Mouse (Mus musculus): ENCODE measurements around the gene Cep128.

DNA sequence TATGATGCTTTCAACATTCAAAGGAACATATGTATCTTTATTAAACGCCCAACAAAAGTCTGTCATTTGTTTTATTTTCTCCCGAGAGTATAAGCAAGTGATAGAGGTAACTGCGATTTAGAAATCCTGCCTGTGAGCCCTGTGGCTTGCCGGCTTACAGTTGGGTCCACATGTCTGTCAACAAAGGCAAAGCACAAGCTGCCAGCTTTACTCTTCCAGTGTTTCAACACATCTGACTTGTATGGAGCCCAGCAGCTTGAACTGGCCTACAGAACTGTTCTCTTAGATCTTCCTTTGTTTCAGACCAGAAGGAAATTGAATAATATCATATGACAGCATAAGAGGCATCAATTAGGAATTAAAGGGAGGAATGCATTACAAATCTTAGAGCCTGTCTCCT lies 357.1 kb downstream of the Cep128 start:
- TF ChIP-seq CTCF (IDR thresholded peaks at IDR 0.05; ENCODE audit: low read depth) (no peak), EP300 (IDR thresholded peaks at IDR 0.05; ENCODE audit: low read depth) (no peak)

All from heart, postnatal 0 days (tissue).